Mouse (Mus musculus) cerebellum, adult 2 months (tissue): ENCODE data around the gene Arhgap10.

Source experiments
- CTCF ChIP-seq: fragments of 200-500 bp; IDR thresholded peaks from 2 replicates; pipeline ENCODE4 v1.5.1; 2011; ENCODE audit warnings: low read depth, mild to moderate bottlenecking, control low read depth, low read length, moderate library complexity, borderline replicate concordance; ENCODE audit not compliant: insufficient read depth
- POLR2A ChIP-seq: fragments of 200-500 bp; IDR thresholded peaks from 2 replicates; pipeline ENCODE4 v1.6.1; 2011; ENCODE audit warnings: low read length, control low read depth, borderline replicate concordance; ENCODE audit not compliant: insufficient read depth

- TF ChIP-seq POLR2A (no peak), CTCF (no peak)
Observed at GRCm38 (mm10) chr8:77213893-77214464, 303.8 kb downstream of the Arhgap10 start.
